Mouse (Mus musculus) liver, postnatal 0 days (tissue): Measurements from ENCODE around the gene Kidins220. TPM values are rescaled to one million over a fixed set of nuclear protein-coding genes. Genes with fewer than 3 reads are reported as not detected.
A peak's percentile ranks its signal among the peaks of the same experiment; 100 is the strongest.

Experiments used
- ATAC-seq: fragments of 200-750 bp; cut with Nextera tagmentation; 2 replicates; pipeline ENCODE4 v1.8.0; 2017; ENCODE audit warnings: mild to moderate bottlenecking, moderate library complexity
- DNase-seq: peaks from one replicate; pipeline ENCODE4 v3.0.0-alpha.2; 2016
- H3K27ac ChIP-seq: fragments of 300-500 bp; sonication (generic); 2 replicates; pipeline ENCODE4 v1.5.1; 2014; ENCODE audit warnings: antibody characterized with exemption, moderate library complexity, mild to moderate bottlenecking, low read depth
- H3K27me3 ChIP-seq: fragments of 300-500 bp; sonication (generic); 2 replicates; pipeline ENCODE4 v1.6.1; 2014; ENCODE audit warnings: low read length, control low read depth, mixed read lengths; ENCODE audit not compliant: insufficient read depth
- H3K36me3 ChIP-seq: fragments of 300-500 bp; sonication (generic); replicated peaks from 2 replicates; pipeline ENCODE4 v1.6.1; 2014; ENCODE audit warnings: mild to moderate bottlenecking, control low read depth, low read length, moderate library complexity, mixed read lengths; ENCODE audit not compliant: insufficient read depth
- H3K4me1 ChIP-seq: fragments of 300-500 bp; sonication (generic); 2 replicates; pipeline ENCODE4 v1.6.1; 2014; ENCODE audit warnings: antibody characterized with exemption, mild to moderate bottlenecking, control low read depth; ENCODE audit not compliant: insufficient read depth
- H3K4me2 ChIP-seq: fragments of 300-500 bp; sonication (generic); 2 replicates; pipeline ENCODE4 v1.6.1; 2014; ENCODE audit warnings: low read depth, mild to moderate bottlenecking, low read length, moderate library complexity, mixed read lengths
- H3K4me3 ChIP-seq: fragments of 300-500 bp; sonication (generic); 2 replicates; pipeline ENCODE4 v1.5.1; 2014; ENCODE audit warnings: low read depth, low read length
- H3K9ac ChIP-seq: fragments of 300-500 bp; sonication (generic); replicated peaks from 2 replicates; pipeline ENCODE4 v1.6.1; 2014; ENCODE audit warnings: mild to moderate bottlenecking, moderate library complexity
- H3K9me3 ChIP-seq: fragments of 300-500 bp; sonication (generic); 2 replicates; pipeline ENCODE4 v1.6.1; 2016; ENCODE audit warnings: mild to moderate bottlenecking, control low read depth, low read length, mixed read lengths
- CTCF ChIP-seq: sonication (generic); IDR thresholded peaks from 2 replicates; pipeline ENCODE4 v1.5.1; 2016; ENCODE audit warnings: antibody characterized with exemption, low read depth
- EP300 ChIP-seq: IDR thresholded peaks from 2 replicates; pipeline ENCODE4 v1.6.1; 2016; ENCODE audit warnings: antibody characterized with exemption, low read depth, mild to moderate bottlenecking
- WGBS: fragments of 180-500 bp; shearing (Covaris S2); extraction: QIAGEN DNeasy Blood & Tissue Kit; methylation state at CpG from one replicate; pipeline ENCODE4 v1.1.7; 2014; ENCODE audit not compliant: insufficient replicate concordance; 5-methylcytosine and 5-hydroxymethylcytosine counted together
- polyA plus RNA-seq: library from polyadenylated mRNA; unstranded; fragments of >200 nt; fragmentation: Nextera tagmentation; extraction: Ambion mirVana; gene quantifications from 2 replicates; pipeline ENCODE4 v1.2.1, GENCODE M21; 2015

The Kidins220 gene
- polyA plus RNA-seq, 1 experiment from 2014 or later = 4.4 TPM

- Histone ChIP-seq H3K4me3 (no peak overlapping the region), H3K27me3 (no peaks in the 10 kb centered on the region), H3K9ac (no peak overlapping the region), H3K27ac (no peak overlapping the region), H3K4me2 (no peak overlapping the region), H3K36me3 (no peaks in the 10 kb centered on the region), H3K9me3 (no peaks in the 10 kb centered on the region), H3K4me1 (peaks cover 5% of the 10 kb centered on the region)
- DNase-seq = no peak
- no peak for ATAC-seq
- 74% methylated on average over 6 of the region's 6 CpGs for WGBS
- TF ChIP-seq CTCF (no peak), EP300 (no peak)
These were observed 42.6 kb upstream of the Kidins220 start for GRCm38 (mm10) chr12:24932120-24932519.

GRCm38 (mm10) chr12:24933206-24933775, 41.4 kb upstream of the Kidins220 start:
- Histone ChIP-seq H3K4me2 (no peak overlapping the region), H3K36me3 (no peaks in the 10 kb centered on the region), H3K4me1 (peaks cover 5% of the 10 kb centered on the region), H3K27me3 (no peaks in the 10 kb centered on the region), H3K4me3 (no peak overlapping the region), H3K9ac (no peak overlapping the region), H3K9me3 (no peaks in the 10 kb centered on the region), H3K27ac (no peak overlapping the region)
- TF ChIP-seq EP300 = no peak
- TF ChIP-seq CTCF = no peak
- WGBS = 63% methylated on average over 1 of the region's 1 CpGs
- DNase-seq (no peak), ATAC-seq (no peak)

GRCm38 (mm10) chr12:24933996-24934395, 40.7 kb upstream of the Kidins220 start:
- no peak overlapping the region for H3K27ac ChIP-seq
- DNase-seq (no peak), ATAC-seq (no peak)

DNA sequence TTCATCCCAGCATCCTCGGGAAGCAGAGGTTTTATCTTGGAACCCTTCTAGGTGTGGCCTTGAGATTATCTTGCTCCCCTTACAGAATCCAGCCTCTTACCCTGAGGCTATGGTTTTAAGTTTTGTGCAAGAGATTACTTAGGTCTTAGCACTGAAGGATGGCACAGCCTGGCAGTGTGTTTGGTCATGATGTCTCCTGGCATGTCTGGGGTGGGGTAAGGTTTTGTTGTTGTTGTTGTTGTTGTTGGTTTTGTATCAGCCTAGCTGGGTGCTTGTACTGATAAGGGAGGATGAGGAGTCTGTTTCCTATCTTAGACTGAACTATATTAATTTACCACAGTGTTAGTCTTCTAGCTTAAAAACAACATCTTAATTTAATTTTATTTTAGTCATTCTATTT, 38.4 kb upstream of the Kidins220 start:
- Histone ChIP-seq H3K9ac (no peak overlapping the region), H3K4me1 (peaks cover 3% of the 10 kb centered on the region), H3K9me3 (no peaks in the 10 kb centered on the region), H3K27me3 (no peaks in the 10 kb centered on the region), H3K36me3 (no peaks in the 10 kb centered on the region), H3K4me3 (no peak overlapping the region), H3K4me2 (no peak overlapping the region), H3K27ac (no peak overlapping the region)
- DNase-seq = no peak
- 42% methylated on average over 1 of the region's 1 CpGs for WGBS
- no peak for ATAC-seq
- TF ChIP-seq EP300 (no peak), CTCF (no peak)

More at GRCm38 (mm10) chr12:24933996-24934395, 40.7 kb upstream of the Kidins220 start:
- no peaks in the 10 kb centered on the region for H3K36me3 ChIP-seq
- H3K4me3 ChIP-seq = no peak overlapping the region
- no peak overlapping the region for H3K4me2 ChIP-seq
- no peak overlapping the region for H3K9ac ChIP-seq
- 87% methylated on average over 3 of the region's 3 CpGs for WGBS
- no peaks in the 10 kb centered on the region for H3K9me3 ChIP-seq
- peaks cover 5% of the 10 kb centered on the region for H3K4me1 ChIP-seq
- H3K27me3 ChIP-seq = no peaks in the 10 kb centered on the region
- TF ChIP-seq CTCF = no peak
- TF ChIP-seq EP300 = no peak

DNA sequence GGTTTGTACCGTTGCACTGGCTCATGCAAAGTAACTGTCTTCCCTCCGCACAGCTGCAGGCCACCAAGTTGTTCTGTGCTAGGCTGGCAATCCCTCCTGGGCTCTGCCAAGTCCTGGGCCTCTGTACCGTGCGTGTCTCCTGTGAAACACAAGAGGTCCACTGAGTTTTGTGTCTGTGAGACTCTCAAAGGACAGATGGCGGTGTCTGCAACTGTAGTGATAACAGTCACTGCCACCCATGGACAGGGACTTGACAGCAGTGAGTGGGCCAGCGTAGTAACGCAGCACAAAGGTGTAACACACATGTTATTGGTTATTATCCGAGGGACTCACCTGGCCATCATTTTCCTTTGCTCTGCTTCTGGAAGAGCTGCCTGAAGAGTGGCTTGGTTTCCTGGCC, 35.4 kb upstream of the Kidins220 start:
- H3K27me3 ChIP-seq = no peaks in the 10 kb centered on the region
- no peaks in the 10 kb centered on the region for H3K36me3 ChIP-seq
- H3K9ac ChIP-seq = no peak overlapping the region
- no peaks in the 10 kb centered on the region for H3K9me3 ChIP-seq
- H3K27ac ChIP-seq = no peak overlapping the region
- TF ChIP-seq EP300 (no peak), CTCF (no peak)
- peaks cover 6% of the 10 kb centered on the region for H3K4me1 ChIP-seq
- ATAC-seq (no peak), DNase-seq (no peak)
- H3K4me3 ChIP-seq = no peak overlapping the region
- WGBS = 67% methylated on average over 8 of the region's 8 CpGs
- no peak overlapping the region for H3K4me2 ChIP-seq

DNA sequence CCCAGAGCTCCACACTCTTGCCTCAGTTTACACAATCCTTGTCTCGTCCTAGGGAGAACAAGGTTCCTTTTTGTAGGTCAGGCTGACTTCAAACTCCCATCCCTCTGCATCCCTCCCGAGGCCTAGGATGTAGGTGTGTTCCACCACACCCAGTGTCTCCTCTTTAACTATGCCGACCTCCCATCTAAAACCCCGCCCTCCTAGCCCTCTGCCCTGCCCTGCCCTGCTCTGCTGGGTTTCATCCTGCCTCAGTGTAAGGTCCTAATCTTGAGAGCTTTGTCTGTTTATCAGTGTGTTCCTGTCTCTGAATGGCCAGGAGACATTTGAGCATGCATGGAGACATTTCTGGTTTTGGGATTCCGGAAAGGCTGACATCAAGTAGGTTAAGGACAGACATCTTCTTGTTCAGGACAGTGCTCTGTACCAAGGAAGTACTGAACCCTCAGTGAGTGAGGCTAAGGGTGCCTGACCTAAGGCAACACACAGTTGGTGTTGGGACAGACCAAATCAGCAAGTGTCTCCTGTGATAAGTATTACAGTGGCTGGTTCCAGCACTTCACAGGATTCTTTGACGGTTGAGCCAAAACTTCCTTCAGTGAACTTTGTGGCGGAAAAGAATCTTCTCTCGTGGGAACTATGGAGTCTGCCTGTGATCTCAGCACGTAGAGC, 32.0 kb upstream of the Kidins220 start:
- DNase-seq = peak; percentile 26
- peak; percentile 79 for ATAC-seq
- H3K9ac ChIP-seq = no peak overlapping the region
- no peaks in the 10 kb centered on the region for H3K27me3 ChIP-seq
- H3K4me3 ChIP-seq = no peak overlapping the region
- H3K4me2 ChIP-seq = peak overlapping the region; percentile 8; the same call in 1 of the 2 replicates
- no peak for TF ChIP-seq EP300
- TF ChIP-seq CTCF = no peak
- H3K4me1 ChIP-seq = peaks cover 2% of the 10 kb centered on the region; the same call in 1 of the 2 replicates
- no peaks in the 10 kb centered on the region for H3K36me3 ChIP-seq
- H3K27ac ChIP-seq = peak overlapping the region; percentile 26; the same call in 1 of the 2 replicates
- 65% methylated on average over 9 of the region's 9 CpGs for WGBS
- no peaks in the 10 kb centered on the region for H3K9me3 ChIP-seq
